Mouse (Mus musculus) lung, postnatal 0 days (tissue): ENCODE data around the gene Cmip. TPM values are rescaled to one million over a fixed set of nuclear protein-coding genes. Genes with fewer than 3 reads are reported as not detected.
"Not testable (repeated sequence)": the region's sequence is repeated elsewhere in the genome, so short reads cannot be mapped to it uniquely, and the experiment has no call there.

ENCODE experiments used
- ATAC-seq: fragments of 200-750 bp; cut with Nextera tagmentation; 2 replicates; pipeline ENCODE4 v1.8.0; 2017; ENCODE audit warnings: moderate library complexity
- DNase-seq: peaks from one replicate; pipeline ENCODE4 v3.0.0-alpha.2; 2016; ENCODE audit warnings: low spot score
- H3K27ac ChIP-seq: fragments of 300-500 bp; sonication (generic); 2 replicates; pipeline ENCODE4 v1.5.1; 2014; ENCODE audit warnings: antibody characterized with exemption, mild to moderate bottlenecking, low read length, mixed read lengths
- H3K27me3 ChIP-seq: fragments of 300-500 bp; sonication (generic); replicated peaks from 2 replicates; pipeline ENCODE4 v1.6.1; 2014; ENCODE audit warnings: low read length, mixed read lengths; ENCODE audit not compliant: insufficient read depth
- H3K36me3 ChIP-seq: fragments of 300-500 bp; sonication (generic); 2 replicates; pipeline ENCODE4 v1.6.1; 2014; ENCODE audit warnings: low read length, mixed read lengths; ENCODE audit not compliant: insufficient read depth
- H3K4me1 ChIP-seq: fragments of 300-500 bp; sonication (generic); 2 replicates; pipeline ENCODE4 v1.6.1; 2014; ENCODE audit warnings: antibody characterized with exemption, low read depth, low read length, mixed read lengths; ENCODE audit not compliant: insufficient read depth
- H3K4me2 ChIP-seq: fragments of 300-500 bp; sonication (generic); replicated peaks from 2 replicates; pipeline ENCODE4 v1.6.1; 2014; ENCODE audit warnings: low read depth, mild to moderate bottlenecking, low read length, moderate library complexity, mixed read lengths
- H3K4me3 ChIP-seq: fragments of 300-500 bp; sonication (generic); 2 replicates; pipeline ENCODE4 v1.5.1; 2014; ENCODE audit warnings: low read depth, low read length
- H3K9ac ChIP-seq: fragments of 300-500 bp; sonication (generic); replicated peaks from 2 replicates; pipeline ENCODE4 v1.6.1; 2014; ENCODE audit warnings: low read depth, mild to moderate bottlenecking
- H3K9me3 ChIP-seq: fragments of 300-500 bp; sonication (generic); 2 replicates; pipeline ENCODE4 v1.6.1; 2016; ENCODE audit warnings: low read length, mixed read lengths
- CTCF ChIP-seq: IDR thresholded peaks from 2 replicates; pipeline ENCODE4 v1.5.1; 2016; ENCODE audit warnings: antibody characterized with exemption, mild to moderate bottlenecking
- EP300 ChIP-seq: IDR thresholded peaks from 2 replicates; pipeline ENCODE4 v1.6.1; 2016; ENCODE audit warnings: antibody characterized with exemption, mild to moderate bottlenecking, control low read depth
- WGBS: fragments of 180-500 bp; shearing (Covaris S2); extraction: QIAGEN DNeasy Blood & Tissue Kit; methylation state at CpG from one replicate; pipeline ENCODE4 v1.1.7; 2014; 5-methylcytosine and 5-hydroxymethylcytosine counted together
- polyA plus RNA-seq: library from polyadenylated mRNA; unstranded; fragments of >200 nt; fragmentation: Nextera tagmentation; extraction: Ambion mirVana; gene quantifications from 2 replicates; pipeline ENCODE4 v1.2.1, GENCODE M21; 2015

Cmip gene
- polyA plus RNA-seq, 1 experiment from 2014 or later = 27.6 TPM

DNA sequence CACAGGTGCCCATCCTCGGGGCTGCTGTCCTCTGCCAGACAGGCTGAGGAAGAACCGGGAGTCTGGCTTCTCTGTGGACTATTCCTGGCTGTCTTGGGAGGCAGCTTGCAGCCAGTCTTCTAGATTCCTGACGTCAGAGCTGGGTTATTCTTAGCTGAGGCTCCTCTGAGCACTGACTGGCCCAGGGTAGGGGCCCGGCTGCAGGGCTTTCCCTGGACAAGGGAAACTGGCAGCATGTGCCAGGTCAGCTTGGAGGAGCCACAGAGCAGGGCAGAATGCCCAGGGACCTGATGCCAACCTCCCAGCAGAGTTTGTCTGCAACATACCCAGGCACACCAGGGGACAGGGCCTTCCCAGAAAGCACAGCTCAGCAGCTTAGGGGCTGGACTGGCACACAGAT is 166.2 kb downstream of the Cmip start:
- Histone ChIP-seq H3K4me2 (no peak overlapping the region), H3K9ac (no peak overlapping the region), H3K36me3 (peaks cover 23% of the 10 kb centered on the region), H3K4me3 (no peak overlapping the region), H3K4me1 (no peaks in the 10 kb centered on the region), H3K27ac (no peak overlapping the region), H3K9me3 (no peaks in the 10 kb centered on the region), H3K27me3 (no peaks in the 10 kb centered on the region)
- no peak for DNase-seq
- TF ChIP-seq CTCF = no peak
- no peak for ATAC-seq
- WGBS = 71% methylated on average over 4 of the region's 4 CpGs

DNA sequence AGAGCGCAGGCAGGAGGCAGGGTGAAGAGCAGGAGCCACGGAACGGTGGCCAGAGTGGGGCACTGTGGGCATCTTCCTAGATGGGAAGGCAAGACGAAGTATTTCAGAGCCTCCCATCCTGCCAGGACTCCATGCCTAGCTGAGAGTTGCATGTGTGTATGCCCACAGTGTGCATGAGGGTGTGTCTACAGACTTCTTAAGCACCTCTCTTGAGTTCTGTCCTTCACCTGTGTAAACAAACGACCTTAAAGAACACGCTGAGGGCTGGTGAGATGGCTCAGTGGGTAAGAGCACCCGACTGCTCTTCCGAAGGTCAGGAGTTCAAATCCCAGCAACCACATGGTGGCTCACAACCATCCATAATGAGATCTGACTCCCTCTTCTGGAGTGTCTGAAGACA is 171.0 kb downstream of the Cmip start:
- not testable (repeated sequence) for H3K4me3 ChIP-seq, H3K9ac ChIP-seq, H3K27me3 ChIP-seq, H3K4me2 ChIP-seq, H3K9me3 ChIP-seq, H3K4me1 ChIP-seq, H3K27ac ChIP-seq
- H3K36me3 ChIP-seq = peaks cover 44% of the 10 kb centered on the region
- ATAC-seq (peak; percentile 71), DNase-seq (peak; percentile 57)
- WGBS = 47% methylated on average over 8 of the region's 8 CpGs

- H3K36me3 ChIP-seq = peaks cover 45% of the 10 kb centered on the region; the same call in 1 of the 2 replicates
- 79% methylated on average over 21 of the region's 21 CpGs for WGBS
- ATAC-seq = no peak
These were observed 171.8 kb downstream of the Cmip start for GRCm38 (mm10) chr8:117428524-117429162.

GRCm38 (mm10) chr8:117430624-117431023 is 173.8 kb downstream of the Cmip start:
- Histone ChIP-seq H3K27me3 (no peaks in the 10 kb centered on the region), H3K4me2 (no peak overlapping the region), H3K9ac (no peak overlapping the region), H3K27ac (no peak overlapping the region), H3K36me3 (peaks cover 34% of the 10 kb centered on the region; the same call in 1 of the 2 replicates), H3K4me3 (no peak overlapping the region), H3K4me1 (no peaks in the 10 kb centered on the region), H3K9me3 (no peaks in the 10 kb centered on the region)
- no peak for TF ChIP-seq CTCF
- TF ChIP-seq EP300 = no peak
- no peak for DNase-seq
- 88% methylated on average over 4 of the region's 4 CpGs for WGBS
- no peak for ATAC-seq

More at GRCm38 (mm10) chr8:117428524-117429162, 171.8 kb downstream of the Cmip start:
- Histone ChIP-seq H3K4me3 (no peak overlapping the region), H3K27ac (no peak overlapping the region), H3K9me3 (no peaks in the 10 kb centered on the region), H3K4me2 (no peak overlapping the region), H3K9ac (no peak overlapping the region), H3K27me3 (no peaks in the 10 kb centered on the region), H3K4me1 (no peaks in the 10 kb centered on the region)
- TF ChIP-seq CTCF (no peak), EP300 (no peak)
- no peak for DNase-seq

GRCm38 (mm10) chr8:117431554-117431953 is 174.7 kb downstream of the Cmip start:
- H3K27ac ChIP-seq = no peak overlapping the region
- no peaks in the 10 kb centered on the region for H3K9me3 ChIP-seq
- ATAC-seq (no peak), DNase-seq (no peak)
- no peaks in the 10 kb centered on the region for H3K4me1 ChIP-seq
- WGBS = 74% methylated on average over 3 of the region's 3 CpGs
- H3K27me3 ChIP-seq = no peaks in the 10 kb centered on the region
- H3K36me3 ChIP-seq = peaks cover 30% of the 10 kb centered on the region; the same call in 1 of the 2 replicates
- TF ChIP-seq CTCF (no peak), EP300 (no peak)
- H3K4me2 ChIP-seq = no peak overlapping the region
- H3K4me3 ChIP-seq = no peak overlapping the region
- no peak overlapping the region for H3K9ac ChIP-seq

- H3K36me3 ChIP-seq = peaks cover 35% of the 10 kb centered on the region
- no peak for ATAC-seq
- H3K4me3 ChIP-seq = no peak overlapping the region
- WGBS = 90% methylated on average over 8 of the region's 8 CpGs
- H3K27ac ChIP-seq = no peak overlapping the region
- TF ChIP-seq CTCF = no peak
- TF ChIP-seq EP300 = no peak
- H3K27me3 ChIP-seq = no peaks in the 10 kb centered on the region
- no peak for DNase-seq
- H3K4me2 ChIP-seq = no peak overlapping the region
- H3K9me3 ChIP-seq = no peaks in the 10 kb centered on the region
- no peaks in the 10 kb centered on the region for H3K4me1 ChIP-seq
- H3K9ac ChIP-seq = no peak overlapping the region
These were observed 175.2 kb downstream of the Cmip start for GRCm38 (mm10) chr8:117432111-117432510.

DNA sequence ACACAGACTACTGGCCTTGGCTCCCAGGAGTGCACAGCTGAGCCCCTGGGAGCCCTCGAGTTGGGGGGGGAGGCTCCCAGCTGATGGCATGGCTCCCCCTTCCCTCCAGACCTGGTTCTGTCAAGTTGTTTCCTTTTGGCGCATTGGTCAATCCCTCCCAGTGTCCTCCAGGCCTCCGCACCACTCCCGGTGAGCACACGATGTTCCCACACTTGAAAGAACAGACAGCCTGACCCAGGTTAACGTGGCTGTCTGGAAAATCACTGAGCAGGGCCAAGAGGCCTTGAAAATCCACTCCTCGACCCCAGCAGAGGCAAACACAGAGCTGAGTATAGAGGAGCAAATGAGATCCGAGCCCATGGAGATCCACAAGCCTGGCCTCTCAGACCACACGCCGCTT is 177.1 kb downstream of the Cmip start:
- Histone ChIP-seq H3K9me3 (no peaks in the 10 kb centered on the region), H3K4me1 (no peaks in the 10 kb centered on the region), H3K4me3 (no peak overlapping the region), H3K4me2 (no peak overlapping the region), H3K36me3 (peaks cover 51% of the 10 kb centered on the region), H3K9ac (no peak overlapping the region), H3K27ac (no peak overlapping the region), H3K27me3 (no peaks in the 10 kb centered on the region)
- TF ChIP-seq CTCF = no peak
- no peak for TF ChIP-seq EP300
- WGBS = 70% methylated on average over 10 of the region's 10 CpGs
- ATAC-seq = peak; percentile 61
- peak; percentile 28 for DNase-seq
